Mouse (Mus musculus) heart, postnatal 0 days (tissue): Measurements from ENCODE around the gene Ccser1. TPM values are rescaled to one million over a fixed set of nuclear protein-coding genes. Genes with fewer than 3 reads are reported as not detected.

Experiments
- ATAC-seq: fragments of 200-750 bp; cut with Nextera tagmentation; 2 replicates; pipeline ENCODE4 v1.8.0; 2017; ENCODE audit warnings: low read depth, moderate number of reproducible peaks, moderate library complexity; ENCODE audit not compliant: insufficient read depth
- DNase-seq: peaks from one replicate; pipeline ENCODE4 v3.0.0-alpha.2; 2016; ENCODE audit warnings: low spot score
- H3K27ac ChIP-seq: fragments of 300-500 bp; sonication (generic); 2 replicates; pipeline ENCODE4 v1.5.1; 2014; ENCODE audit warnings: low read depth, mild to moderate bottlenecking
- H3K27me3 ChIP-seq: fragments of 300-500 bp; sonication (generic); 2 replicates; pipeline ENCODE4 v1.6.1; 2014; ENCODE audit warnings: low read length, mixed read lengths; ENCODE audit not compliant: control insufficient read depth, insufficient read depth
- H3K36me3 ChIP-seq: fragments of 300-500 bp; sonication (generic); replicated peaks from 2 replicates; pipeline ENCODE4 v1.6.1; 2014; ENCODE audit warnings: low read length, mixed read lengths; ENCODE audit not compliant: control insufficient read depth, insufficient read depth
- H3K4me1 ChIP-seq: fragments of 300-500 bp; sonication (generic); 2 replicates; pipeline ENCODE4 v1.6.1; 2014; ENCODE audit warnings: antibody characterized with exemption; ENCODE audit not compliant: control insufficient read depth, insufficient read depth
- H3K4me2 ChIP-seq: fragments of 300-500 bp; sonication (generic); 2 replicates; pipeline ENCODE4 v1.6.1; 2014; ENCODE audit warnings: low read depth, mild to moderate bottlenecking, low read length, moderate library complexity
- H3K4me3 ChIP-seq: fragments of 300-500 bp; sonication (generic); 2 replicates; pipeline ENCODE4 v1.5.1; 2014; ENCODE audit warnings: low read depth, low read length
- H3K9ac ChIP-seq: fragments of 300-500 bp; sonication (generic); replicated peaks from 2 replicates; pipeline ENCODE4 v1.6.1; 2014; ENCODE audit warnings: low read depth, low read length, mixed read lengths
- H3K9me3 ChIP-seq: fragments of 300-500 bp; sonication (generic); replicated peaks from 2 replicates; pipeline ENCODE4 v1.6.1; 2016; ENCODE audit warnings: low read length; ENCODE audit not compliant: control insufficient read depth
- CTCF ChIP-seq: IDR thresholded peaks from 2 replicates; pipeline ENCODE4 v1.5.1; 2016; ENCODE audit warnings: antibody characterized with exemption, control low read depth, low read depth
- EP300 ChIP-seq: IDR thresholded peaks from 2 replicates; pipeline ENCODE4 v1.6.1; 2016; ENCODE audit warnings: antibody characterized with exemption, low read depth
- WGBS: fragments of 180-500 bp; shearing (Covaris S2); extraction: QIAGEN DNeasy Blood & Tissue Kit; methylation state at CpG from one replicate; pipeline ENCODE4 v1.1.7; 2014; 5-methylcytosine and 5-hydroxymethylcytosine counted together
- polyA plus RNA-seq: library from polyadenylated mRNA; unstranded; fragments of >200 nt; fragmentation: Nextera tagmentation; extraction: Ambion mirVana; gene quantifications from 2 replicates; pipeline ENCODE4 v1.2.1, GENCODE M21; 2015
- total RNA-seq: library from RNA; depleted of rRNA; stranded (reverse); fragments of >200 nt; gene quantifications from 2 replicates; pipeline ENCODE4 v1.2.3, GENCODE M21; 2014; ENCODE audit warnings: low replicate concordance

The Ccser1 gene
- total and polyA plus RNA-seq, 2 experiments from 2014 or later, result 0.34 to 1.4 TPM

DNA sequence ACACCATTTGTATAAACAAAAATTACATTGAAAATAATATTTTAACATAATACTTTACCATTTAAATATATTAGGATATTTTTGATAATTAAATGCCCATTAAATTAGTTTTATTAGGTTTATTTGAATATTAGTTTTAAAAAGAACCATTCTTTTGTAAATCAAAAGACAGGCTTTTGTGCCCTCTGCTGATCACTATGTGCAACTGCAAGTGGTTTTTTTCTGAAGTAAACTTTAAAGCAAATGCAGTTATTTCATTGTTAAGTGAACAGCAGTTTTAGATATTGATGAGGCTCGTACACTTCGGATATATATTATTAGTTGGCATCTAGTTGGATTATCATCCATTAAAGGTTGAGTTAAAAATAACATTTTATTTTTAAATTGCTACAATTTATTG lies 121.5 kb downstream of the Ccser1 start:
- no peaks in the 10 kb centered on the region for H3K27me3 ChIP-seq
- no peaks in the 10 kb centered on the region for H3K9me3 ChIP-seq
- DNase-seq, result no peak
- 22% methylated on average over 2 of the region's 2 CpGs for WGBS
- no peaks in the 10 kb centered on the region for H3K36me3 ChIP-seq
- no peak overlapping the region for H3K27ac ChIP-seq
- H3K4me1 ChIP-seq, result no peaks in the 10 kb centered on the region
- no peak overlapping the region for H3K4me2 ChIP-seq
- ATAC-seq, result no peak
- TF ChIP-seq EP300 (no peak), CTCF (peak; percentile 66)
- no peak overlapping the region for H3K4me3 ChIP-seq
- no peak overlapping the region for H3K9ac ChIP-seq

DNA sequence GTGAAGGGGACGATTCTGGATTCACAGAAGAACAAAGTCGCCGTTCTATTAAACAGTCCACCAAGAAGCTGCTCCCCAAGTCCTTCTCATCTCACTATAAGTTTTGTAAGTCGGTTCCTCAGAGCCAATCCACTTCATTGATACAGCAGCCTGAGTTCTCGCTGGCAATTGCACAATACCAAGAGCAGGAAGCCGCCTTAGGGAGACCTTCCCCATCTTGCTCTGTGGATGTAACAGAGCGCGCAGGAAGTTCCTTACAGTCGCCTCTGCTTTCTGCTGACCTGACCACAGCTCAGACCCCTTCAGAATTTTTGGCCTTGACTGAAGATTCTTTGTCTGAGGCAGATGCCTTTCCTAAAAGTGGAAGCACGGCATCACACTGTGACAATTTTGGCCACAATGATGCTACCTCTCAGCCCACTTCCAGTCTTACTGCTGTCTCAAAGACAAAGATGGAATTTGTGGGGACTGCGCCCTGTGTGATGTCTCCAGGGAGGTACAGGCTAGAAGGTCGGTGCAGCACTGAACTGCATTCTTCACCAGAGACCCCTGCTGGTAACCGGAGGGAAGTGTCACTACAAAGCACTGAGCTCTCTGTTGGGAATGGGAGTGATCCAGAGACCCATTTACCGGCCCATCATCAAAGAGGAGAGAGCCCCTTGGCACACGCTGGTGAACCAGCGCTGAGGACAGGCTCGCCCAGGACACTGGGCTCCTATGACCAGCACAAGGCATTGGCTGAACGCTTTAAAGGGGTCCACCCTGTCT lies 131.4 kb downstream of the Ccser1 start:
- no peak overlapping the region for H3K9ac ChIP-seq
- H3K27me3 ChIP-seq, result no peaks in the 10 kb centered on the region
- H3K27ac ChIP-seq, result no peak overlapping the region
- H3K36me3 ChIP-seq, result no peaks in the 10 kb centered on the region
- no peak for TF ChIP-seq EP300
- no peak for TF ChIP-seq CTCF
- no peaks in the 10 kb centered on the region; the same call in 1 of the 2 replicates for H3K9me3 ChIP-seq
- DNase-seq, result no peak
- H3K4me2 ChIP-seq, result no peak overlapping the region
- 75% methylated on average over 18 of the region's 18 CpGs for WGBS
- no peaks in the 10 kb centered on the region for H3K4me1 ChIP-seq
- no peak overlapping the region for H3K4me3 ChIP-seq
- no peak for ATAC-seq

DNA sequence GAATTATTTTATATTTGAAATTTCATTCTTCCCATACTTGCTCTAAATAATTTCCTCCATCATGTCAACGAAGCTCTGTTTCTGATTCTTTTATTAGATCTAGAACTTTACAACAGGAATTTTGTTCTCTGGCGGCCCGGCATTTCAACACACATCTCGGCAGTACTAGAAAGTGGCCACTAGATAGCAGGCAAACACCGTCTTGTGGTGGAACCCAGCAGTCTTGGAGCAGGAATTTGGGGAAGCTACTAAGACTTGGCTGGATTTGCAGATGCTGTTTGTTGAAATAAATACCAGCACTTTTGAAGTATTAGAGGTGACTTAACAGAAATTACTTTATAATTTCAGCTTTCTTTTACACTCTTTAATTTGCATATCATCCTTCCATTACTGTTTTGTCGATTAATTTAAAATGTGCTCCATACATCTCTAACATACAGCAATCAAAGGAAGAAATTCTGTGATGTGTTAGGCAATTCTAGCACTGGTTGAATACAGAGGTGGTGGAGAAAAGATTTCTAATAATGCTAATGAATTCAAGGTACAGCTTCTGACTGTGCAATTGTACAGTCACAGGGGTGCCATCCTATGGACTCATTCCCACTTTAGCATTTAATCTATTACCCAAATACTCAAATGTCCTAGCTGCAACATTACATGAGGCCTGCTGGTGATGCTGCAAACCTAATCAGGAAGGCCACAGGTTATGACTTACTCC lies 135.9 kb downstream of the Ccser1 start:
- Histone ChIP-seq H3K27me3 (no peaks in the 10 kb centered on the region), H3K36me3 (no peaks in the 10 kb centered on the region), H3K4me2 (no peak overlapping the region), H3K4me3 (no peak overlapping the region), H3K27ac (no peak overlapping the region), H3K9ac (no peak overlapping the region), H3K9me3 (no peaks in the 10 kb centered on the region; the same call in 1 of the 2 replicates), H3K4me1 (no peaks in the 10 kb centered on the region)
- no peak for DNase-seq
- no peak for ATAC-seq
- peak; percentile 84 for TF ChIP-seq CTCF
- no peak for TF ChIP-seq EP300
- WGBS, result 18% methylated on average over 6 of the region's 6 CpGs

DNA sequence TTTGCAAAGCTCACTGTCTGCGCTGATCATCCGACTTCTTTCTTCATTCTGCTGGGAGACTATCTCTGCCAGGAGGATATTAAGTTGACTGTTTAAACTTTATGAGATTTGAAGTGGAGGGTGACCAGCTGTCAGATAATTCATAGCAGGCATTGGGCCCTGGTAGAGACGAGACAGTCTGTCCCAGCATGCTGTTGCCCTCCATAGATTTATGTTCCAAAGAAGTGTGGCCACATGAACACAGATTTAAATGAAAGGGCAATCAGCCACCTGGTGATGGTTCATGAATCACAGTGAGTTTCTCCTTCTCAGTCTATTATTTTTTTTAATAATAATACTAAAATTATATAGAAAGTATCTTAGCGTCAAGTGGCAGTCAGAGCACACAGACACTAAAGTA lies 140.7 kb downstream of the Ccser1 start:
- Histone ChIP-seq H3K4me1 (no peaks in the 10 kb centered on the region), H3K9me3 (no peaks in the 10 kb centered on the region), H3K27me3 (no peaks in the 10 kb centered on the region), H3K4me3 (no peak overlapping the region), H3K9ac (no peak overlapping the region), H3K36me3 (no peaks in the 10 kb centered on the region), H3K27ac (no peak overlapping the region), H3K4me2 (no peak overlapping the region)
- no peak for DNase-seq
- no peak for TF ChIP-seq EP300
- no peak for TF ChIP-seq CTCF
- WGBS, result 69% methylated on average over 4 of the region's 4 CpGs
- no peak for ATAC-seq

DNA sequence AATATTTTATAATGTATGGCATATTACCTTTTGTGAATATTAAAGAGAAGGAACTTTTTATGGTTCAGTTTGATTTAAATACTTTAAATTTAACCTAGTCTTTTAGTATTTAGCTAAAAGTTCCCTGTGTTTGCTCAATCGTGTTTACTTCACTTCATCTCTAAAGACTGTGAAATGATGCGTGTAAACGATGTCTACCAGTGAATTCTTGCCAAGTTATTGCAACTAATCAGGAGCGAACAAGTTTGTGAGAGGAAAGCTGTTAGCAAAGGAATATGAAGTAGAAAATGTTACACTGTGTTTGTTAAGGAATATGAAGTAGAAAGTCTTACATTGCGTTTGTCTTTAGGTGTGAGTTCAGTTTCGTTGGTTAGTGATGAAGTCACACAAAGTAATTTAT lies 142.2 kb downstream of the Ccser1 start:
- DNase-seq (no peak), ATAC-seq (no peak)
- Histone ChIP-seq H3K4me2 (no peak overlapping the region), H3K27me3 (no peaks in the 10 kb centered on the region), H3K36me3 (no peaks in the 10 kb centered on the region), H3K27ac (no peak overlapping the region), H3K9ac (no peak overlapping the region), H3K4me3 (no peak overlapping the region), H3K4me1 (no peaks in the 10 kb centered on the region), H3K9me3 (no peaks in the 10 kb centered on the region)
- no peak for TF ChIP-seq EP300
- TF ChIP-seq CTCF, result no peak
- 80% methylated on average over 6 of the region's 6 CpGs for WGBS
